Mouse (Mus musculus): ENCODE measurements at regions not wholly inside any gene's neighbourhood (a gene's known extent, or its start where the extent isn't known, plus 50 kb on each side); places are given as distances from the start of the nearest gene placed in this dataset.
A peak's percentile ranks its signal among the peaks of the same experiment; 100 is the strongest.

GRCm38 (mm10) chr7:59891363-59891762 lies 113.5 kb downstream of the Snurf start:
- peak; percentile 42 for DNase-seq

DNA sequence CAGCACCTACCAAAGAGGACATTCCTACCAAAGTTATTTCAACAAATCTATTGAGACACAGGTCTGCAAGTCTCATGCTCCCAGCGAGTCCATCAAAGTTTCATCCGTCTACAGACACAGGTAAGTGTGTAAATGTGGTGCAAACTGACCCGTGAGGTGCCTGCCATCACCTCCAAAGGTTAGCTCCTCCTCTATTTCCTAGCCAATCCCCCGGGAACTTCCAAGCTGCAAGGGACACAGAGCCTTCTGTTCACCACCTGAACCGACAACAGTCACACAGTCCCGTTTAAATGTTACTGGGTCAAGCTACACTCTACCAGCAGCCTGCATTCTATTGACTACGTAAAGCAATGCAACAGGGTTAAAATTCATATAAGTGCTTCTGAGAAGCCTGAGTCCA lies 146.4 kb downstream of the Snurf start:
- DNase-seq = peak; percentile 38

Measured in cerebellum, adult 11-12 months (tissue).